Mouse (Mus musculus): ENCODE measurements around the gene Tgfbr3l.

Gene Tgfbr3l

DNA sequence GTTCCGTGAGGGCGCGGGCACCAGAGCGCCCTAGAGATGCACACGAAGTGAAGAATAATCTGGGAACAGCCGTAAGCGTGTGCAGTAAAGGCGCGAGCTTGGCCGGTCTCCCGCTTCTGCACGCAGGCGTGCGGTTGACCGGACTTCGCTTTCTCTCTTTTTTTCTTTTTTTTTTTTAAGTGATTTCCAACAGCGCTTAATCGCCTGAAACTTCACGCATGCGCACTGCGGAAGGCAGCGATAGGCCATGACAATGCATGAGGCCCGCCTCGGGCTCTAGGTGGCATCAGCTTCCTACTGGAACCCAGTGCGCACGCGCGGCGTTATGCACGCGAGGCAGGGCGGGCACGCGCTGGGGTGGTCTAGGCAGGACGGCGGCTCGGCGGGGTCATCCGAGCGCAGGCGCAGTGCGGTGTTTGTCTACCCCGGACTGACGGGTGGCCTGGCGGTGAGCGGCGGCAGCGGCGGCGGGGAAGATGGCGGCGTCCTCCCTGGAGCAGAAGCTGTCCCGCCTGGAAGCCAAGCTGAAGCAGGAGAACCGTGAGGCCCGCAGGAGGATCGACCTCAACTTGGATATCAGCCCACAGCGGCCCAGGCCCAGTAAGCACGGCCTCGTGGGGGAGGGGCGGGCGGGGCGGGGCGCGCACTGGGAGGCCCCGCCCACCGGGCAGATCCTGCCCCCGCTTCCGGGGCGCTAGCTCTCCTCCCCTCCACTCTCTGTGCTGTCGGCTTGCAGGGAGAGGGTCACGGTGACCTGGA, 9.4 kb upstream of the Tgfbr3l start, which contains the start of the genes Map2k7 and Gm49320:
Gene Map2k7 (plus strand): TSS at position 307 of the 759 bp plus-strand sequence.
Gene Gm49320 (plus strand): TSS at position 432 of the 759 bp plus-strand sequence.
- DNase-seq, result peak; percentile 99

DNA sequence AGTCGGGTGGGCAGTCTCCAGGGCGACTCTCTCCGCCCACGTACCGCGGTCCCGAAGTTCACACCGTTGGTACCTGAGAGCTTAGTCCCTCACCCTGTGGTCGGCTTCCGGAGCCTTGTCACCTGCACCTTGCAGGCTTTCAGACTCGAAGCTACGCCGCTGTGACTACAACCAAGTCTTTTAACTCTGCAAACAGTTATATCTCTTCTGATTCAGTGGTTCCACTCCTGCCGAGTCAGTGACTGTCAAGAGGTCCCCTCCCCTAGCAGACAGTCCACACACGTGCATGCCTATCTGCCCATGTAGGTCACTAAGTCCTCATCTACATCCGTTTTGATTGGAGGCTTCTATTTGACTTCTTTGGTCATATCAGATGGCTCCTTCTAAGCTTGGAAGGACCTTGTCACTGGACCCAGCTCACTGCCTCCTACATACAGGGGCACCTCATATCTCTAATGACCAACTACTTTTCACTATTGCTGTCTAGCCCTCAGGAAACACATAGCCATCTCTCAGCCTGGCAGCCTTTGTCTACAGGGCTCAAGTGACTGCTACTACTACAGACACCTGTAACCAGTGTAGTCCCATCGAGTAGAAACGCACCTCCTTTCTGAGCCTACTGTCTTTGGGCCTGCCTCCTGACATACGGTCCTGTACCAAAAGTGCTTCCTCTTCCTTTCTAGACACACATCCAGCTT, 8.7 kb upstream of the Tgfbr3l start:
- no peak for DNase-seq

DNA sequence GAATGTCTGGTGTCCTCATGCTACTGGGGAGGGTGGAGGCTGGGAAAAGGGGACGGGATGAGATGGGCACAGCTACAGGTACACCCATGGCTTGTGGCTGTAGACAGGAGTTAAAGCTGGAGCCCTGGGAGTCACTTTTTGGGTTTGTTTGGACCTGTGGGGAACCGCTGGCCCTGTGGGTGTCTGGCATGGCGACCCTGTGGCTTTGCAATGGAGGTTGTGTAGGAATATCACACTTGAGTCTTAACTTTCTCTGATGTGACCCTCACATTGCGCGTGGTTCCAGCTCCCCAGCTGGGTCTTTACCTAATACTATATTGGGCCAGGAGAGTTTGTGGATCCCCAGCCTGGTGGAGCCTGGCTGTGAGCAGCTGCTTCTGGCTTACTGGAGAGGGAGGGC, 3.0 kb upstream of the Tgfbr3l start:
- DNase-seq, result no peak

DNA sequence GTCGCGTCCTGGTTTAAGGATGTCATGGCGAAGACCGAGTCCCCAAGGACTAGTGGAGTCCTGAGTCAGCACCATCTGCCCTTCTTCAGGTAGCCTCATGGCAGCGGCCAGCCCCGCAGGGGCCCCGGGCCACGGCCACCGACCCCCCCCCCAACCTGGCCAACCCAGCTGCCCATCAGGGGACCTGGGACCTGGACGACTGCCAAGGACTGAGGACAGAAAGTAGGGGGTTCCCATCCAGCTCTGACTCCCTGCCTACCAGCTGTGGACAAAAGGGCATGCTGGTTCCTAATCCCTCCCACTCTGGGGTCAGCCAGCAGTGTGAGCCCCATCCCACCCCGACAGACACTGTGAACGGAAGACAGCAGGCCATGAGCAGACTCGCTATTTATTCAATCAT, 2.3 kb upstream of the Tgfbr3l start:
- DNase-seq, result no peak

GRCm38 (mm10) chr8:4247241-4247640, 773 bp upstream of the Tgfbr3l start:
- DNase-seq, result no peak

- no peak for DNase-seq
Observed at GRCm38 (mm10) chr8:4249213-4249612, 1.2 kb downstream of the Tgfbr3l start.

DNA sequence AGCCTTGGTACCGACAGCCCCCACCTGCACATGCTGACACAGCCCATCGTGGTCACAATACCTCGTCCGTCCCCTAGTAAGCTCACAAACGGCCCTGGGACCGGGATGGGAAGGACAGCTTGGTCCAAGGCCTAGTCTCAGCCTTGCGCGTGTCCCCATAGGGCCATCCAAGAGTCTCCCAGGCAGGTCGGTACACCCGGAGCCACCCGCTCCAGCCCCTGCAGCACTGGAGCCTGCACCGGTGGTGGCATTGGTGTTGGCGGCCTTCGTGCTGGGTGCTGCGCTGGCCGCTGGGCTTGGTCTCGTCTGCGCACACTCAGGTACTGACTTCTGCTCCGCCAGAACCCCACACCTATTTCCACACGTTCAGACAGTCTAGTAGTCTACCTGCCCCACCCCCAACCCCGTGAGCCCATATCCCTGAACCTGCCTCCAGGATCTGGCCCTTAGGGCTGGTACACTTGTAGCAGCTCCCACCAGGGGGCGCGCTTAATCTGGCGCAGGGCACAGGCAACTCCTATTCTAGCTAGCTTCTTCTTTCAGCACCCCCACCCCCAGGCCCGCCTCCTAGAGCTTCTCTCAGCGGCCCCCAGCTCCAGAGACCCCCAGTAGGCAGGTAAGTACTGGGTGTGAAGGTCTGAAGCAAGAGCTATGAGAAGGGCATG, 2.4 kb downstream of the Tgfbr3l start:
- DNase-seq, result peak; percentile 56 to 69

- no peak for DNase-seq
Observed at GRCm38 (mm10) chr8:4252116-4252760, 4.2 kb downstream of the Tgfbr3l start.

GRCm38 (mm10) chr8:4252934-4253841, 5.2 kb downstream of the Tgfbr3l start, which contains the start of gene Snapc2:
Gene Snapc2, plus strand, starts transcription at chr8:4253080.
- DNase-seq, result peak; percentile 90 to 91

DNA sequence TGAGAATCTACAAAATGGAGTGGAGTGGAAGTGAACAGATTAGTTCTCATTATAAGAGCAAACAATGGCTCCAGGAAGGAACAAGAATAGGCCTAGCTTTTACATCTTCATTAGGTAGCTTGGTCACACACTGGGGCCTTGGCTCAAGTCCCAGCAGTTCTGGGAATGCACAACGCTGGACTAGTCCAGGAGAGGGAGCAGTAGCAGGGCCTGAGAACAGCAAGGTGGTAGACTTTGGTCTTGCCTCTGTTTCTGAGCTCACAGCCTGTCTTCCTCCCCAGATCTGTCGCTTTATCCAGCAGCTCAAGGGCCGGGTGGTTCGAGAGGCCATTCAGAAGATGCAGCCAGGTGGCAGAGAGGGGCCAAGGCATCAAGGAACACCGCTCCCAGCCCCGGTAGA, 6.0 kb downstream of the Tgfbr3l start:
- DNase-seq, result peak in 1 of 2 experiments; percentile 9

- peak in 1 of 2 experiments; percentile 3 for DNase-seq
Observed at GRCm38 (mm10) chr8:4255471-4255870, 7.5 kb downstream of the Tgfbr3l start.

- no peak for DNase-seq
Observed at GRCm38 (mm10) chr8:4256911-4257310, 8.9 kb downstream of the Tgfbr3l start.

DNA sequence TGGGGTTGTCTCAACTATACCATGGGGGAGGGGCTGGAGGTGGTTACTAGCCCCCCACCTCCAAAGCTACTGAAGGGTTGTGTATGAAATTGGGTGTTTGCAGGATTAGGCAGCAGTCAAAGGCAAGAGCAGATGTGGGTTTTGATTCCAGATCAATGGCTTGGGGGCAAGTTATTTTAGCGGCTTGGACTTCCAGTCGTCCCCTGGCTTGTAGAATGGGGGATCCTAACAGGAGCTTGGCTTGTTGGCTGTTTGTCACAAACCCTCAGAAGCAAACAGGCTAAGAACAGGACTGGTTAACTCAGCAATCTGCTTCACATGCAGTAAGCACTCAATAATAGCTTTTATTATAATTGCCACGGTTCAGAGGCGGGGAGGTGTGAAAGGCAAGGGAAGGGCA, 9.3 kb downstream of the Tgfbr3l start:
- DNase-seq, result no peak

DNA sequence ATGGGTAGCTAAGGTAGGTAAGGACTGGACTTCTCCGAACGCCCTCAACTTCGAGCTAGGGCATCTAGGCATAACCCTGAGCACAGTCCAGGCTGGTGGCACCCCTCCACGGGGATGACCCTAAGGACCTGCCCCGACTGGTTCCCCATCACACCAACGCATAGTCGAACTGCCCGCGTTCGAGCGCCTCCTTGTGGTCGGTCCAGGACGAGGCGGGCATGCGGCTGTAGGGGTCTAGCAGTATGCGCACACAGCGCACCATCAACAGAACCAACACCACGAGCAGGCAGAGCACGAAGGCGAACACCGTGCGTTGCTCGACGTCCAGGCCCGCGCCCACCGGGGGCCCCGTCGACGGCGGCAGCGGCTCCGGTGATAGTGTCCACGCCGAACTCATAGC, 10.2 kb downstream of the Tgfbr3l start:
- peak; percentile 67 to 73 for DNase-seq

DNA sequence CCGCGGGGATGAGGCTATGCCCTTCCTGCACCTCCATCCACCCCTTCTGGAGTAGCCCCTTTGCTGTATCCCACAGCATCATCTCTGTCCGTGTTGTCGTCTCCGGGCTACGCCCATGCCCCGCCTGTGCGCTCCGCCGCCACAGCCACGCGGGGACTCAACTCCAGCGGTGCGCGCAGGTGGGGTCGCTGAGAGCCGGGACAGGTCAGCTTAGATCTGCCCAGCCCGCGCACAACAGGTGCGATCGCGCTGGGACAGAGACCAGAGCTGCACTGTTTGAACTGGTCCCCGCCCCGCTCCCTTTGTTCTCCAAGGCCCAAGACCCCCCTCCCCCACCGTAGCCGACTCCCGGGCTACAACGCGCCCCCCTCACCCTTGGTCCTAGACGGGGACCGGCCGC, 10.7 kb downstream of the Tgfbr3l start:
- DNase-seq, result peak; percentile 45 to 55

GRCm38 (mm10) chr8:4259125-4259804, 11.3 kb downstream of the Tgfbr3l start, which contains the start of gene Ctxn1:
Gene Ctxn1, minus strand, starts transcription at chr8:4259274.
- DNase-seq, result peak; percentile 92 to 93

DNA sequence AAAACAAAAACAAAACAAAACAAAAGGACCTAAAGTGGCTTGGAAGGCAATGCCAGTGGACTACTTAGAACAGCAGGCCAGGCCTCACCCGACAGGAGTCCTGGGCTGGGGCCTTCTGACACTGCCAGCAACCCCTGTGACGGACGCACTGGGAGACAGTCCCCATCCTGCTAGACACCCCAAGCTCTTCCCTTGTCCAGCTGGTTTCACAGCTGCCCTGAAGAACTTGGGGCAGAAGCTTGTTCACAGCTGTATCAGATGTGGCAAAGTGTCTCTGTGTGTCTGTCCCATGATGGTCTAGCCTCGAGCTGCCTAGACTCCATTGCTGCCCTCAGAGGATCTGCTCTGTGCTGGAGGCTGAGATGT, 11.8 kb downstream of the Tgfbr3l start:
- DNase-seq, result peak in 1 of 2 experiments; percentile 8

- DNase-seq, result no peak
Observed at GRCm38 (mm10) chr8:4263105-4263791, 15.2 kb downstream of the Tgfbr3l start.

DNA sequence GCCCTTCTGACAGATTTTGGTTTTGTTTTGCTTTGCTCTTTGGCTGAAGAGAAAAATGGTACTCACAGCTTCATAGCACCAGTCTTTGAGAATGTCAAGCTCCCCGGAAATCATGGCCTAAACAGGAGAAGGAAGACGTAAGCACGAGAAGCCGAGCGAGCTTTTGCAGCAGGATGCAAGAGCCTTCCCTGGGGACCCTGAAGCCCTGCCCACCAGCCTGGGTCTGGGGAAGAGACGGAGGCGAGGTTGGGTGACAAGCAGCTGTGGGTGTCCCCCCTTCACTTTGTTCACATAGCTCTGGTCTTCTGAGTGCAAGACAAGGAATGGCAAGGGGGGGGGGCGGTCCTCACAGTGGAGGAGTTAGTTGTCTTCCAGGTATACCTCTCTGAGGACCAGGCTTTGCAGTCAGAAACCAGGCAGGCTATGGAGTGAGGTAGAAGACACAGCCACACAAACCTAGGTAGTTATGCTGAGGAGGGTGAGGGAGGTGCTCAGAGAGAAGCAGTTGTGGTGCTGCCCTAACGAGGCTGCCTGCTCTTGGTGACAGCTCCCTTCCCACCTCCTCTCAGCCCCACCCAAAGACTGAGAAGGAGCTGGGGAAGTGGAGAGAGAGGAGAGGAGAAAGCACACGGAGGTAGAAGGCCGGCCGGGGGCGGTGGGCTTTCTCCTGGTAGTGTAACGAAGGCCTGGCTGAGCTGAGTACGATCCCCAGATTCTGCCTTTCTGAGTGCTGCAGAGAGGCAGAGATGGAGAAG, 17.3 kb downstream of the Tgfbr3l start:
- DNase-seq, result no peak

DNA sequence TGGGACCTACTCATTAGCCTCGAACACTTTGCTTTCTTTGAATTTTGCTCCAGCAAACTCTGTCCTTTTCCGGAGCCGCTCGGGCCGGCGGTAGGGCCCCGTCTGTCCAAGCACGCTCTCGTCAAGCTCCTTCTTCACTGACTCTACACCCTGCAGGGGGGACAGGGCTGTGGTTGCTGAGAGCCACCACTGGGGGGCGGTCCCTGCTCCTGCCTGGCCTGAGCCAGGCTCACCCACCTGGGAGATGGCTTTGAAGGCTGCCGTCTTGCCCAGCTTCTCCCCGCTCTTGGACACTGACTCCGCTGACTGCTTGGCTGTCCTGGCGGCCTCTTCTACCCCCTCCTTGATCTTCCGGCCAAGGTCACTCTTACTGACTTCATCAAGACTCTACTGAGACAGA, 19.6 kb downstream of the Tgfbr3l start:
- peak in 1 of 2 experiments; percentile 3 for DNase-seq

Measured in thymus, adult 18-20 months (tissue).